Comparison of ENCODE assay signal across 8 mouse cellular contexts in genomic region chr10:42761901-42762669, GRCm38 (mm10). TPM values are rescaled to one million over a fixed set of nuclear protein-coding genes. Genes with fewer than 3 reads are reported as not detected.
DNase-seq lines count a peak whose midpoint lies in the region; ATAC-seq lines count a peak whose summit lies in the region.

No protein-coding gene starts in this region.

- DNase-seq in layer of hippocampus, adult 11-12 months (ENCODE audit: low spot score), result peak; percentile 44
- DNase-seq in layer of hippocampus, postnatal 10 days (ENCODE audit: low spot score in 2 of 2), result no peak
- DNase-seq in c-Kit-negative CD71-positive TER-119-positive erythroid progenitor cells, embryonic 14.5 days (ENCODE audit: low read depth, low spot score), result peak; percentile 21
- DNase-seq in frontal cortex, postnatal 36 days (ENCODE audit: low spot score in 2 of 2), result peak; percentile 29 to 34
- peak; percentile 26 for DNase-seq in hindlimb bud, embryonic 11.5 days (ENCODE audit: extremely low spot score, low read depth, low spot score)
- DNase-seq in spleen, postnatal 36 days (ENCODE audit: low spot score in 2 of 2), result peak; percentile 31 to 34

- peak overlapping the region; percentile 94 for H3K27ac ChIP-seq in limb, embryonic 13.5 days
- H3K27ac ChIP-seq in midbrain, embryonic 12.5 days (replicated peaks), result peak overlapping the region; percentile 88

- H3K4me2 ChIP-seq in limb, embryonic 13.5 days (replicated peaks), result peak overlapping the region; percentile 83
- peak overlapping the region; percentile 76 for H3K4me2 ChIP-seq in midbrain, embryonic 12.5 days (replicated peaks)

- no peaks in the 10 kb centered on the region for H3K27me3 ChIP-seq in limb, embryonic 13.5 days
- H3K27me3 ChIP-seq in midbrain, embryonic 12.5 days, result no peaks in the 10 kb centered on the region

- peak overlapping the region; percentile 97 for H3K9ac ChIP-seq in limb, embryonic 13.5 days
- H3K9ac ChIP-seq in midbrain, embryonic 12.5 days (replicated peaks), result peak overlapping the region; percentile 95

- H3K4me3 ChIP-seq in limb, embryonic 13.5 days, result peak overlapping the region; percentile 93
- H3K4me3 ChIP-seq in midbrain, embryonic 12.5 days, result peak overlapping the region; percentile 77

- WGBS in limb, embryonic 13.5 days, result under 1% methylated on average over 64 of the region's 66 CpGs
- WGBS in midbrain, embryonic 12.5 days, result under 1% methylated on average over 54 of the region's 66 CpGs

- H3K4me1 ChIP-seq in limb, embryonic 13.5 days, result peaks cover 28% of the 10 kb centered on the region
- H3K4me1 ChIP-seq in midbrain, embryonic 12.5 days, result peaks cover 25% of the 10 kb centered on the region

- H3K9me3 ChIP-seq in limb, embryonic 13.5 days, result no peaks in the 10 kb centered on the region
- H3K9me3 ChIP-seq in midbrain, embryonic 12.5 days, result no peaks in the 10 kb centered on the region

- H3K36me3 ChIP-seq in limb, embryonic 13.5 days, result peaks cover 2% of the 10 kb centered on the region; the same call in 1 of the 2 replicates
- no peaks in the 10 kb centered on the region for H3K36me3 ChIP-seq in midbrain, embryonic 12.5 days

- ATAC-seq in limb, embryonic 13.5 days (ENCODE audit: low FRiP score, low read depth), result peak; percentile 58
- peak; percentile 74 for ATAC-seq in midbrain, embryonic 12.5 days (ENCODE audit: low FRiP score, low read depth)

RNA-seq across cellular contexts. Expression of gene Sec63, which starts 0.8 kb away (rescaled TPM):
- total RNA-seq in layer of hippocampus, postnatal 10 days (2021), result 10 to 100 TPM; 39.2 to 49.4 TPM
- 26.1 and 28.7 TPM in 2 replicates for polyA plus RNA-seq in limb, embryonic 13.5 days (2015; fragmentation: Nextera tagmentation; extraction: Ambion mirVana)
- 33.2 and 34.7 TPM in 2 replicates for polyA plus RNA-seq in midbrain, embryonic 12.5 days (2016; fragmentation: Nextera tagmentation; extraction: Ambion mirVana)

Comparison
In these comparisons a context has a peak if more than half of its experiments do, and no peak if none do; other contexts are left out.
1. DNase-seq: peak in layer of hippocampus, adult 11-12 months (single experiment), c-Kit-negative CD71-positive TER-119-positive erythroid progenitor cells, embryonic 14.5 days (single experiment), frontal cortex, postnatal 36 days (2 of 2), hindlimb bud, embryonic 11.5 days (single experiment) and spleen, postnatal 36 days (2 of 2); none in layer of hippocampus, postnatal 10 days (0 of 2).